Mouse (Mus musculus) heart, embryonic 11.5 days (tissue): ENCODE data around the gene M6pr. TPM values are rescaled to one million over a fixed set of nuclear protein-coding genes. Genes with fewer than 3 reads are reported as not detected.
A peak's percentile ranks its signal among the peaks of the same experiment; 100 is the strongest.
"Not testable (repeated sequence)": the region's sequence is repeated elsewhere in the genome, so short reads cannot be mapped to it uniquely, and the experiment has no call there.

Experiments used
- ATAC-seq: fragments of 200-750 bp; cut with Nextera tagmentation; replicated peaks from 2 replicates; pipeline ENCODE4 v1.8.0; 2017; ENCODE audit warnings: moderate library complexity; ENCODE audit not compliant: insufficient number of reproducible peaks, low FRiP score, low TSS enrichment
- H3K27ac ChIP-seq: fragments of 300-500 bp; sonication (generic); 2 replicates; pipeline ENCODE4 v1.5.1; 2014; ENCODE audit warnings: mild to moderate bottlenecking, low read depth, low read length
- H3K27me3 ChIP-seq: fragments of 300-500 bp; sonication (generic); 2 replicates; pipeline ENCODE4 v1.6.1; 2014; ENCODE audit warnings: mild to moderate bottlenecking, low read length, mixed read lengths; ENCODE audit not compliant: control insufficient read depth, insufficient read depth
- H3K36me3 ChIP-seq: fragments of 300-500 bp; sonication (generic); 2 replicates; pipeline ENCODE4 v1.6.1; 2014; ENCODE audit warnings: mild to moderate bottlenecking, low read length, moderate library complexity, mixed read lengths; ENCODE audit not compliant: control insufficient read depth, insufficient read depth
- H3K4me1 ChIP-seq: fragments of 300-500 bp; sonication (generic); 2 replicates; pipeline ENCODE4 v1.6.1; 2014; ENCODE audit warnings: low read length; ENCODE audit not compliant: control insufficient read depth, insufficient read depth
- H3K4me2 ChIP-seq: fragments of 300-500 bp; sonication (generic); 2 replicates; pipeline ENCODE4 v1.6.1; 2014; ENCODE audit warnings: mild to moderate bottlenecking, moderate library complexity
- H3K4me3 ChIP-seq: fragments of 300-500 bp; sonication (generic); 2 replicates; pipeline ENCODE4 v1.5.1; 2014; ENCODE audit warnings: low read depth, low read length
- H3K9ac ChIP-seq: fragments of 300-500 bp; sonication (generic); 2 replicates; pipeline ENCODE4 v1.6.1; 2014; ENCODE audit warnings: mild to moderate bottlenecking, low read depth, low read length, moderate library complexity
- H3K9me3 ChIP-seq: fragments of 300-500 bp; sonication (generic); replicated peaks from 2 replicates; pipeline ENCODE4 v1.6.1; 2016; ENCODE audit warnings: low read length; ENCODE audit not compliant: control insufficient read depth
- WGBS: fragments of 180-500 bp; shearing (Covaris S2); extraction: QIAGEN DNeasy Blood & Tissue Kit; methylation state at CpG from one replicate; pipeline ENCODE4 v1.1.7; 2014; ENCODE audit not compliant: insufficient replicate concordance; 5-methylcytosine and 5-hydroxymethylcytosine counted together
- polyA plus RNA-seq: library from polyadenylated mRNA; unstranded; fragments of >200 nt; fragmentation: Nextera tagmentation; extraction: Ambion mirVana; gene quantifications from 2 replicates; pipeline ENCODE4 v1.2.1, GENCODE M21; 2014

The M6pr gene
- polyA plus RNA-seq, 1 experiment from 2014 or later = 84.9 TPM

- Histone ChIP-seq H3K9ac (peak within 1 kb of the TSS; percentile 79), H3K36me3 (peaks cover 2% of the 10 kb centered on the region; the same call in 1 of the 2 replicates), H3K27me3 (no peaks in the 10 kb centered on the region), H3K9me3 (no peaks in the 10 kb centered on the region), H3K4me3 (peak within 1 kb of the TSS; percentile 76), H3K27ac (peak within 1 kb of the TSS; percentile 91), H3K4me1 (peaks cover 15% of the 10 kb centered on the region), H3K4me2 (peak within 1 kb of the TSS; percentile 60)
- ATAC-seq = no peak
- 2% methylated on average over 17 of the region's 17 CpGs for WGBS
These were observed 32.0 kb downstream of the M6pr start, which contains the start of gene Phc1 for GRCm38 (mm10) chr6:122340349-122341000. Gene Phc1, minus strand, starts transcription at chr6:122340561.

GRCm38 (mm10) chr6:122341038-122341810 is 32.7 kb downstream of the M6pr start:
- Histone ChIP-seq H3K4me3 (no peak overlapping the region), H3K27me3 (no peaks in the 10 kb centered on the region), H3K36me3 (peaks cover 2% of the 10 kb centered on the region; the same call in 1 of the 2 replicates), H3K9me3 (no peaks in the 10 kb centered on the region), H3K4me2 (no peak overlapping the region), H3K9ac (no peak overlapping the region), H3K27ac (peak overlapping the region; percentile 91; the same call in 1 of the 2 replicates), H3K4me1 (peaks cover 21% of the 10 kb centered on the region)
- ATAC-seq = no peak
- 49% methylated on average over 7 of the region's 7 CpGs for WGBS

- H3K27me3 ChIP-seq = no peaks in the 10 kb centered on the region
- no peak overlapping the region for H3K4me3 ChIP-seq
- H3K36me3 ChIP-seq = no peaks in the 10 kb centered on the region
- peaks cover 21% of the 10 kb centered on the region for H3K4me1 ChIP-seq
- no peak for ATAC-seq
- H3K4me2 ChIP-seq = no peak overlapping the region
- H3K9me3 ChIP-seq = no peaks in the 10 kb centered on the region
- no peak overlapping the region for H3K27ac ChIP-seq
- no peak overlapping the region for H3K9ac ChIP-seq
- WGBS = 22% methylated on average over 5 of the region's 5 CpGs
These were observed 33.6 kb downstream of the M6pr start for GRCm38 (mm10) chr6:122342125-122342524.

GRCm38 (mm10) chr6:122343719-122344118 is 35.2 kb downstream of the M6pr start:
- peak overlapping the region; percentile 17; the same call in 1 of the 2 replicates for H3K4me2 ChIP-seq
- no peak for ATAC-seq
- H3K9ac ChIP-seq = no peak overlapping the region

GRCm38 (mm10) chr6:122344386-122345116 is 36.0 kb downstream of the M6pr start:
- Histone ChIP-seq H3K9me3 (no peaks in the 10 kb centered on the region), H3K27ac (peak overlapping the region; percentile 23; the same call in 1 of the 2 replicates), H3K36me3 (no peaks in the 10 kb centered on the region), H3K27me3 (no peaks in the 10 kb centered on the region), H3K4me1 (peaks cover 21% of the 10 kb centered on the region), H3K9ac (no peak overlapping the region), H3K4me3 (no peak overlapping the region), H3K4me2 (no peak overlapping the region)
- ATAC-seq = no peak
- WGBS = 50% methylated on average over 9 of the region's 9 CpGs

More at GRCm38 (mm10) chr6:122343719-122344118, 35.2 kb downstream of the M6pr start:
- 24% methylated on average over 10 of the region's 10 CpGs for WGBS
- no peaks in the 10 kb centered on the region for H3K36me3 ChIP-seq
- no peaks in the 10 kb centered on the region for H3K27me3 ChIP-seq
- no peak overlapping the region for H3K27ac ChIP-seq
- H3K9me3 ChIP-seq = no peaks in the 10 kb centered on the region
- no peak overlapping the region for H3K4me3 ChIP-seq
- peaks cover 21% of the 10 kb centered on the region for H3K4me1 ChIP-seq

- no peaks in the 10 kb centered on the region for H3K9me3 ChIP-seq
- H3K4me3 ChIP-seq = no peak overlapping the region
- 32% methylated on average over 6 of the region's 6 CpGs for WGBS
- no peak overlapping the region for H3K9ac ChIP-seq
- H3K4me1 ChIP-seq = peaks cover 21% of the 10 kb centered on the region
- peak; percentile 76 for ATAC-seq
- peak overlapping the region; percentile 12; the same call in 1 of the 2 replicates for H3K4me2 ChIP-seq
- H3K36me3 ChIP-seq = no peaks in the 10 kb centered on the region
- no peaks in the 10 kb centered on the region for H3K27me3 ChIP-seq
- H3K27ac ChIP-seq = peak overlapping the region; percentile 23
These were observed 37.2 kb downstream of the M6pr start for GRCm38 (mm10) chr6:122345731-122346130.

GRCm38 (mm10) chr6:122346399-122346798 is 37.9 kb downstream of the M6pr start:
- ATAC-seq = no peak
- H3K27me3 ChIP-seq = no peaks in the 10 kb centered on the region
- H3K9me3 ChIP-seq = no peaks in the 10 kb centered on the region
- WGBS = 80% methylated on average over 7 of the region's 7 CpGs
- peaks cover 21% of the 10 kb centered on the region for H3K4me1 ChIP-seq
- no peak overlapping the region for H3K9ac ChIP-seq
- H3K27ac ChIP-seq = no peak overlapping the region
- H3K4me2 ChIP-seq = no peak overlapping the region
- H3K36me3 ChIP-seq = no peaks in the 10 kb centered on the region
- H3K4me3 ChIP-seq = no peak overlapping the region

- 50% methylated on average over 1 of the region's 1 CpGs for WGBS
- H3K9ac ChIP-seq, H3K9me3 ChIP-seq, H3K4me3 ChIP-seq, H3K27me3 ChIP-seq, ATAC-seq, H3K36me3 ChIP-seq, H3K27ac ChIP-seq, H3K4me2 ChIP-seq: not testable (repeated sequence)
- H3K4me1 ChIP-seq = peaks cover 21% of the 10 kb centered on the region
These were observed 38.8 kb downstream of the M6pr start for GRCm38 (mm10) chr6:122347326-122347725.
